Mouse (Mus musculus) limb, embryonic 11.5 days (tissue): Measurements from ENCODE around the gene Fam89a. TPM values are rescaled to one million over a fixed set of nuclear protein-coding genes. Genes with fewer than 3 reads are reported as not detected.

ENCODE experiments used
- ATAC-seq: fragments of 200-750 bp; cut with Nextera tagmentation; 2 replicates; pipeline ENCODE4 v1.8.0; 2017; ENCODE audit warnings: low read depth; ENCODE audit not compliant: insufficient number of reproducible peaks, low FRiP score, low TSS enrichment
- DNase-seq: peaks from one replicate; pipeline ENCODE4 v3.0.0-alpha.2; 2015; ENCODE audit warnings: low spot score
- H3K27ac ChIP-seq: fragments of 300-500 bp; sonication (generic); replicated peaks from 2 replicates; pipeline ENCODE4 v1.5.1; 2014; ENCODE audit warnings: low read depth, mild to moderate bottlenecking, low read length
- H3K27me3 ChIP-seq: fragments of 300-500 bp; sonication (generic); 2 replicates; pipeline ENCODE4 v1.6.1; 2014; ENCODE audit warnings: mild to moderate bottlenecking, low read length, mixed read lengths; ENCODE audit not compliant: control insufficient read depth, insufficient read depth
- H3K36me3 ChIP-seq: fragments of 300-500 bp; sonication (generic); 2 replicates; pipeline ENCODE4 v1.6.1; 2014; ENCODE audit warnings: mild to moderate bottlenecking, low read length, moderate library complexity, mixed read lengths; ENCODE audit not compliant: control insufficient read depth, insufficient read depth
- H3K4me1 ChIP-seq: fragments of 300-500 bp; sonication (generic); 2 replicates; pipeline ENCODE4 v1.6.1; 2014; ENCODE audit warnings: low read length, mixed read lengths; ENCODE audit not compliant: control insufficient read depth, insufficient read depth
- H3K4me2 ChIP-seq: fragments of 300-500 bp; sonication (generic); 2 replicates; pipeline ENCODE4 v1.6.1; 2014; ENCODE audit warnings: low read depth, mild to moderate bottlenecking, moderate library complexity; ENCODE audit not compliant: severe bottlenecking
- H3K4me3 ChIP-seq: fragments of 300-500 bp; sonication (generic); 2 replicates; pipeline ENCODE4 v1.5.1; 2014; ENCODE audit warnings: low read depth, low read length
- H3K9ac ChIP-seq: fragments of 300-500 bp; sonication (generic); 2 replicates; pipeline ENCODE4 v1.6.1; 2014; ENCODE audit warnings: mild to moderate bottlenecking, low read length
- H3K9me3 ChIP-seq: fragments of 300-500 bp; sonication (generic); 2 replicates; pipeline ENCODE4 v1.6.1; 2016; ENCODE audit warnings: low read length; ENCODE audit not compliant: control insufficient read depth
- WGBS: fragments of 180-500 bp; shearing (Covaris S2); extraction: QIAGEN DNeasy Blood & Tissue Kit; methylation state at CpG from one replicate; pipeline ENCODE4 v1.1.7; 2014; 5-methylcytosine and 5-hydroxymethylcytosine counted together
- polyA plus RNA-seq: library from polyadenylated mRNA; unstranded; fragments of >200 nt; fragmentation: Nextera tagmentation; extraction: Ambion mirVana; gene quantifications from 2 replicates; pipeline ENCODE4 v1.2.1, GENCODE M21; 2014

Fam89a gene
- polyA plus RNA-seq, 1 experiment from 2014 or later, result 3.7 TPM

DNA sequence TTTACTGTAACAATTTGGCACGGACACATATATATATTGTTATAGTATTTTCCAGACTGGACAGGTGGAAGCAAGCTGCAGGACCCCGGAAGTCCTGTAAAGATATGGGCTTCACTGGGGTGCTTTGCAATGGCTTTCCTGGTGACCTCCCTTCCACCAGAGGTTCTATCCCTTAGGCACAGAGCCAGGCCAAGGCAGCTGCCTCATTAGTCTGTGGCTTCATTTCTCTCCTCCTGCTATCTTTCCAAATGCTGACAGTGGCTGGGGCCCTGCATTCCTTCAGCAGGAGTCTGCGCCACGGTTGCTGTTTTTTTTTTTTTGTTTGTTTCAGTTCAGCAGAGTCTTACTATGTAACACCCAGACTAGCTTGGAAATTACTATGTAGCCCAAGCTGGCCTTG is 40.1 kb upstream of the Fam89a start:
- peak overlapping the region; percentile 53; the same call in 1 of the 2 replicates for H3K4me3 ChIP-seq
- no peak overlapping the region for H3K9ac ChIP-seq
- DNase-seq (no peak), ATAC-seq (no peak)
- 45% methylated on average over 4 of the region's 4 CpGs for WGBS
- no peaks in the 10 kb centered on the region for H3K9me3 ChIP-seq
- peaks cover 59% of the 10 kb centered on the region for H3K27me3 ChIP-seq
- H3K4me1 ChIP-seq, result peaks cover 16% of the 10 kb centered on the region; the same call in 1 of the 2 replicates
- H3K36me3 ChIP-seq, result no peaks in the 10 kb centered on the region; the same call in 1 of the 2 replicates
- H3K4me2 ChIP-seq, result peak overlapping the region; percentile 100
- no peak overlapping the region for H3K27ac ChIP-seq

DNA sequence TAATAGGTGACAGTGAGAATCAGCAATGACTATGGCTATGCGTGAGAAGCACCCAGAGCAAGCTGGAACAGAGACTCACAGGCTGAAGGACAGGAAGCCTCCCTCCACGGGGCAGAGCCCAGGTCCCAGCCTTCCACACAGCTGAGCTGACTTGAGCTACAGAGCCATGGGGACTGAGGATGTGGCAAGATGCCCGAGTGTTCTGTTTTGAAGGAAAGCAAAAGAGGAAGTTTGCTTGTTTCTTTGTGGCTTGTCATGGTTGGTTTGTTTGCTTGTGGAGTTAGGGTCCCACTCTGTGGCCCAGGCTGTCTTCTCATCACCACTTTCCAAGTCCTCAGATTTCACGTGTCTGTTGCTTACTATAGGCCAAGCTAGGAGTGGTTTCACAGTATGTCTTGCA is 39.0 kb upstream of the Fam89a start:
- ATAC-seq, result no peak
- Histone ChIP-seq H3K9me3 (no peaks in the 10 kb centered on the region), H3K27ac (no peak overlapping the region), H3K9ac (no peak overlapping the region), H3K4me2 (no peak overlapping the region), H3K36me3 (no peaks in the 10 kb centered on the region; the same call in 1 of the 2 replicates), H3K4me3 (no peak overlapping the region), H3K27me3 (peaks cover 49% of the 10 kb centered on the region), H3K4me1 (peaks cover 16% of the 10 kb centered on the region; the same call in 1 of the 2 replicates)
- no peak for DNase-seq
- 74% methylated on average over 4 of the region's 4 CpGs for WGBS

DNA sequence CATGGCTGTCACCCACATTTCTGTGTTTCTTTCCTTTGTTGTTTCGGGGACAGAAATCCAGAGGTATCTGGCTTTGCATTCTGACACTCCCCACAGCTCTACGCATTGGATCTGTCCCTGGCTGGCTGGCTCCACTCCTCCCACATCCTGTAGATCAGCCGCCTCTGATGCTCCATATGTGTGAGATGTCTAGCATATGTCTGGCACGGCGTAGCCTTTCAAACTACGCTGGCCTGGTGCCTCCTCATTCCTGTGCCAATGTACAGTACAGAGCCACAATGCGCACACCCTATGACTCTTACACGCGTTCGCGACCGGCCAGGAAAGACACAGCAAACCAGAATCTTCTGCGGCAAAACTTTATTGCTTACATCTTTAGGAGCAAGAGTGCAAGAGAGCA is 33.0 kb upstream of the Fam89a start:
- H3K9me3 ChIP-seq, result no peaks in the 10 kb centered on the region
- no peak overlapping the region for H3K27ac ChIP-seq
- H3K4me2 ChIP-seq, result no peak overlapping the region
- no peak overlapping the region for H3K9ac ChIP-seq
- 90% methylated on average over 13 of the region's 13 CpGs for WGBS
- H3K27me3 ChIP-seq, result no peaks in the 10 kb centered on the region
- no peaks in the 10 kb centered on the region for H3K4me1 ChIP-seq
- H3K4me3 ChIP-seq, result no peak overlapping the region
- no peaks in the 10 kb centered on the region for H3K36me3 ChIP-seq
- no peak for ATAC-seq
- DNase-seq, result no peak

DNA sequence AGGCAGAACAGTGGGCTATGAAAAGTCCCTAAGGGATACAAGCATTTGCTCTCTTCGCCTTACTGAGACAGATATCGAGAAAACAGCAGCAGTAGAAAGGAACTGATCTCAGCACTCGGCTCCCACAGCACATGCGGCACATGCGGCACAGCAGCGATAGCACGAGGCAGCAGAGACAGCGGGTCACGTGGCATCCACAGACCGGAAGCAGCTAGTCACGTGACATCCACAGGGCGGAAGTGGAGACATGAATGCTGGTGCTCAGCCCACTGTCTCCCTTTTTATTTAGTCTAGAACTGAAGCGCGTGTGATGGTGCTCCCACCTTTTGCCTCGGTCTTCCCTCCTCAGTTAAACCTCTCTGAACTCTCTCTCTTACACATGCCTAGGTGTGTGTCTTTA is 31.6 kb upstream of the Fam89a start:
- H3K4me1 ChIP-seq, result no peaks in the 10 kb centered on the region
- H3K4me3 ChIP-seq, result no peak overlapping the region
- no peak overlapping the region for H3K27ac ChIP-seq
- no peak overlapping the region for H3K4me2 ChIP-seq
- ATAC-seq, result no peak
- H3K36me3 ChIP-seq, result no peaks in the 10 kb centered on the region
- 91% methylated on average over 15 of the region's 15 CpGs for WGBS
- H3K9ac ChIP-seq, result no peak overlapping the region
- no peak for DNase-seq
- no peaks in the 10 kb centered on the region for H3K9me3 ChIP-seq
- no peaks in the 10 kb centered on the region for H3K27me3 ChIP-seq

DNA sequence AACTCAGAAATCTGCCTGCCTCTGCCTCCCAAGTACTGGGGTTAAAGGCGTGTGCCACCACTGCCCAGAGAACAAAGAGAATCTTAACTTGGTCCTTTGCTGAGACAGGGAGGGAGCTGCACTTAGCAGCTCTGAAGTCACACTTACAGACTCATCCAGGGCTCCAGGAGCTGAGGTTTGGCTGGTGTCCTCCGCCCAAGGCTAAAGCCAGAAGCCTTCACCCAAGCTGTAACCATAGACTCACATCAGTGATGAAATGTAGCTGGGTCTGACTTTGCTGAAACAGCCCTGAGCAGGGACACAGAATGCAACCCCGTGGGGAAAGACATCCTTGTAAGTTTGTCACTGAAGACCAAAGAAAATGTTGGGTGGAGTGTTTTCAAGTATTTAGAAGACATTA is 30.8 kb upstream of the Fam89a start:
- no peaks in the 10 kb centered on the region for H3K36me3 ChIP-seq
- no peak for DNase-seq
- no peaks in the 10 kb centered on the region for H3K27me3 ChIP-seq
- H3K27ac ChIP-seq, result no peak overlapping the region
- no peaks in the 10 kb centered on the region for H3K9me3 ChIP-seq
- no peak overlapping the region for H3K4me2 ChIP-seq
- H3K9ac ChIP-seq, result no peak overlapping the region
- WGBS, result 76% methylated on average over 3 of the region's 3 CpGs
- no peaks in the 10 kb centered on the region for H3K4me1 ChIP-seq
- no peak for ATAC-seq
- H3K4me3 ChIP-seq, result no peak overlapping the region

DNA sequence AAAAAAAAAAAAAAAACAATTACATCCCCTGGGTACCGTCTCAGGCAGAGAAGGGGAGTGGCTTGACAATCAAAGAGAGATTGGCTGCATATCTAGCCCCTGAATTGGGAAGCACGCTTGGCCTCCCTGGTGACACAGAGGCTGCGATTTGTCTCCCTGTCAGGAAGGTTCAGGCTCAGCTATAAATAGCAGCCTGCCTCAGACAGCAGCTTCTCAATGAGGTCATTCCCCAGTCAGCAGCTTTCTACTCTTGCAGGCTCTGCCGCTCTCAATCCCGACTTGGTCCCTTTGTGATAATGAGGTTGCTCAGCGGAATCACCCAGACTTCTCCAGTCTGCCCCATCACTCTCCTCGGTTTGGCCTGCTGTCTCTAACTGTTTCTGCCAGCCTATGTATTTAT is 28.6 kb upstream of the Fam89a start:
- Histone ChIP-seq H3K27ac (no peak overlapping the region), H3K36me3 (no peaks in the 10 kb centered on the region), H3K27me3 (no peaks in the 10 kb centered on the region), H3K9ac (no peak overlapping the region), H3K4me3 (no peak overlapping the region), H3K9me3 (no peaks in the 10 kb centered on the region), H3K4me2 (no peak overlapping the region), H3K4me1 (no peaks in the 10 kb centered on the region)
- DNase-seq, result no peak
- WGBS, result 22% methylated on average over 7 of the region's 7 CpGs
- ATAC-seq, result no peak

DNA sequence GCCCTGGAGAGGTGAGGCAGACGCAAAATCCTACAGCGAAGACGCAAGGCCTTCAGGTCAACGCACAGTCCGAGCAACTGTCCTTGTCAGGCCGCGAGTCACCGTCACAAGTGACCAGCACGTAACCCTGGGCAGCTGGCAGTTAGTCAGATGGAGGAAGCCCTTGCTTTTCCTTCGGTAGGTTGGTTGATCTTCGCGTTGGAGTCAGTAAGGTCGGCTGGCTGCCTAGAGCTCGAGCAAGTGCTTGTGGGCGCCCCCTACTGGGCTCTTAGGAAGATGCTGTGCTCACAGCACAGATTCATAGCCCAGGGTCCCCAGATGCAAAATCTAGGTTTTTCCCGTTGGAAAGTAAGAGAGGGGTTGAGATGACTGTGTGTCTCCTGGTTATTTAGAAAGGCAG is 24.1 kb upstream of the Fam89a start:
- ATAC-seq (no peak), DNase-seq (peak; percentile 84)
- H3K9me3 ChIP-seq, result no peaks in the 10 kb centered on the region
- H3K36me3 ChIP-seq, result no peaks in the 10 kb centered on the region
- H3K4me2 ChIP-seq, result peak overlapping the region; percentile 28; the same call in 1 of the 2 replicates
- H3K9ac ChIP-seq, result no peak overlapping the region
- no peak overlapping the region for H3K4me3 ChIP-seq
- H3K27me3 ChIP-seq, result no peaks in the 10 kb centered on the region
- WGBS, result 11% methylated on average over 16 of the region's 16 CpGs
- H3K4me1 ChIP-seq, result no peaks in the 10 kb centered on the region
- H3K27ac ChIP-seq, result no peak overlapping the region

DNA sequence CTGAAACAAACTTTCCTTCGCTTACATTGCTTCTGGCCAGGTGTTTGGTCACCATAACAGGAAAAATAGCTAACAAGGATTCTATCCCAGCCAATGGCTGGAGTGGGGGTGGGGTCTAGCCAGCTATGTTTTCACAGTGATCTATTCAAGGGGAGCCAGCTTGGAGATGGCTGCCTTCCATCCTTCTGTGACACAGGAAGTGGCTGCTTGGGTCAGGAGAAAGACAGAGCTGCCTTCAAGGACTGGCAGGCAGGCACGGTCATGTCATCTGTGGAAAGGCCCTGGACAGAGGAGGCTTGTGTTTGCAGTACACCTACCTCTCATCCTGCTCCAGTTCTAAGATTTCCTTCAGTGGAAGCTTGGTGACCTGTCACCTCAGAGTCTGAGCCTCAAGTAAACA is 20.8 kb upstream of the Fam89a start:
- Histone ChIP-seq H3K4me1 (no peaks in the 10 kb centered on the region), H3K9ac (no peak overlapping the region), H3K4me3 (no peak overlapping the region), H3K27me3 (no peaks in the 10 kb centered on the region), H3K4me2 (no peak overlapping the region), H3K9me3 (no peaks in the 10 kb centered on the region), H3K27ac (no peak overlapping the region), H3K36me3 (no peaks in the 10 kb centered on the region)
- WGBS, result 79% methylated on average over 2 of the region's 2 CpGs
- DNase-seq, result no peak
- no peak for ATAC-seq

DNA sequence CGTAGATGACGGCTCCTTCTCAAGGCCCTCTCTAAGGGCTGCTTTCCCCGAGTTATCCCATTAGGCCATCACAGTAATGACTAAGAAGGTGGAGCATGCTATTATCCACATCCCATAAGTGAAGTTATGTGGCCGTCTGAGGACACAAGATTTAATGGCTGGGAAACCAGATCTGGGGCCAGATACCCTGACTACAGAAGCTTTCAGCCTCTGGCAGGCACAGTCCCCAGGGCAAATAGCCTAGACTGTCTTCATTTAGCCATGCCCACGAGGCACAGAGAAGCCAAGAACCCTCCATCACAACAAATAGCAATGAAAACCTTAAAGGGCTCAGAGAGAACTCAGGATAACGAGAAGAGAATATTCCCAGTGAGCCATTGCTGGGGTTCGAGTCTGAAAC is 11.4 kb upstream of the Fam89a start:
- 64% methylated on average over 7 of the region's 7 CpGs for WGBS
- Histone ChIP-seq H3K27me3 (no peaks in the 10 kb centered on the region), H3K9me3 (no peaks in the 10 kb centered on the region), H3K4me3 (no peak overlapping the region), H3K4me1 (no peaks in the 10 kb centered on the region), H3K36me3 (no peaks in the 10 kb centered on the region), H3K4me2 (no peak overlapping the region), H3K27ac (no peak overlapping the region), H3K9ac (no peak overlapping the region)
- DNase-seq (no peak), ATAC-seq (no peak)
